Mouse (Mus musculus): Measurements from ENCODE around the gene Scgn.

Gene Scgn

DNA sequence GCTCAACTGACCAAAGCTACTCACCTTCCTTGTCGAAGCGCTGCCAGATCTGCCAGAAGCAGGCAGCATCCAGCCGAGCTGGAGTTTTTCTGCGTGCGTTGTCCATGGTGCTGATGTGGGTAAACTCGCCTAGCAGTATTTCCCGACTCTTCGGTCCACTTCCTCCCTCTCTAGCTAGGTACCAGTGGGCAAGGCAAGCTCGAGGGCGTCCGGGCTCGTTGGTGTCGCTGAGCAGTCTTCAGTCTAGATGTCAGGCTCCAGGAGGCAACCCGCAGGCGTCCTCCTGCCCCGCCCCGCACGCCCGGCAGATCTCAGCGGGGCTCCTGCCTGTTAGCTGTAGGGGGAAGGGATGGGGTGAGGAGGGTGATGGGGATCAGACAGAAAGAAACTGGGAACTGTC, at the start of gene Scgn:
Scgn (minus strand) TSS at position 287 of the 400 bp plus-strand sequence.
- DNase-seq (ENCODE audit: low read depth, low spot score): peak; percentile 4

DNA sequence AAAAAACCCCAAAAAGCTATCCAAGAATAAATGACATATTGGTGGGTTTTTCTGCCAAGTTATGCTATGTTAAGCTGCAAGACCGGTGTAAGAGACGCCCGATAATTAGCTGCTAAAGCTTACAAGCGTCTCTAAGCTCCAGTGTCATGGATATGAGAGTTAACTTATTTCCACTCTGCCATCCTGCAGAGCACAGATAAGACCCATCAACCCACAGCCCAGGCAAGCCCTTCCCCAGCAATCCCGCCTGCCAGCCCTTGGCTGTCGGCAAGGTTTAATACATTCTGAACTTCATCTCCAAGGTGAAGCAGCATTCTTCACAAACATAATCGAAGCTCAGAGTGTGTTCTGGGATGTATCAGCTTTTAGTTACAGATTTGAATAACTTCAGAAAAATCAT, 49.2 kb upstream of the Scgn start:
- DNase-seq (ENCODE audit: low read depth, low spot score): no peak

DNA sequence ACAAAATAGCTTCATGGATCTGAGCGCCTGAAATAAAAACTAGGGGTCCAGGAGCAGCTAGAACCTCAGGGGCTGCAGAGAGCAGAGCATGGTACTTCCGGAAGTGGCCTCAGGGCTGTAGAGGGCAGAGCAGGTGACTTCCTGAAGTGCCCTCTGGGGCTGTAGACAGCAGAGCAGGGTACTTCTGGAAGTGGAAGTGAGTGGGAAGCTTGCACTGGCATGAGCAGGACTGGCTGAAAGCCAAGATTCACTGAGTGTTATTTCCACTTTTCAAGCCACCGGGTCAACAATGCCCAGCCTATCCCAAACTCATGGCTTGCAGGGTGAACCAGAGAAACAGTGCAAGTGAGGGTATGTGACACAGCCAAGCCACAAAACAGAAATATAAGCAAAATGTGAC, 46.5 kb upstream of the Scgn start:
- no peak for DNase-seq (ENCODE audit: low read depth, low spot score)

DNA sequence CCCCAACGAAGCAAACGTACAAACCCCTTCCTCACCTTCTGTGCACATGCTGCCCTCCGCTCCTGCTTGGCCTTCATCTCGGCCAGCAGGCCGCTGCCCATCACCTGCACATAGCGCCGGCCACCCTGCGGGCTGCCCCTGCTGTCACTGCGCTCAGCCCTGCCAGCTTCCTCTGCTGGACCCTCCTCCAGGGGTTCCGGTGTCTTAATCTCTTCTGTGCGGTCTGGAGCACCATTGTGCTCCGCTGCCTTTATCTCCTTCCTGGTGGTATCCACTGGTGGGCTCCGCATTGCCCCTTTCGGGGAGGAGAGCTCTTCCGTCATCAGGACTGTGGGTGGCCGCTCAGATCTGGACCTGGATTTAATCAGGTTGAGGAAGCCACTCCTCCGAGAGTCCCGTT, 45.1 kb upstream of the Scgn start:
- no peak for DNase-seq (ENCODE audit: low read depth, low spot score)

DNA sequence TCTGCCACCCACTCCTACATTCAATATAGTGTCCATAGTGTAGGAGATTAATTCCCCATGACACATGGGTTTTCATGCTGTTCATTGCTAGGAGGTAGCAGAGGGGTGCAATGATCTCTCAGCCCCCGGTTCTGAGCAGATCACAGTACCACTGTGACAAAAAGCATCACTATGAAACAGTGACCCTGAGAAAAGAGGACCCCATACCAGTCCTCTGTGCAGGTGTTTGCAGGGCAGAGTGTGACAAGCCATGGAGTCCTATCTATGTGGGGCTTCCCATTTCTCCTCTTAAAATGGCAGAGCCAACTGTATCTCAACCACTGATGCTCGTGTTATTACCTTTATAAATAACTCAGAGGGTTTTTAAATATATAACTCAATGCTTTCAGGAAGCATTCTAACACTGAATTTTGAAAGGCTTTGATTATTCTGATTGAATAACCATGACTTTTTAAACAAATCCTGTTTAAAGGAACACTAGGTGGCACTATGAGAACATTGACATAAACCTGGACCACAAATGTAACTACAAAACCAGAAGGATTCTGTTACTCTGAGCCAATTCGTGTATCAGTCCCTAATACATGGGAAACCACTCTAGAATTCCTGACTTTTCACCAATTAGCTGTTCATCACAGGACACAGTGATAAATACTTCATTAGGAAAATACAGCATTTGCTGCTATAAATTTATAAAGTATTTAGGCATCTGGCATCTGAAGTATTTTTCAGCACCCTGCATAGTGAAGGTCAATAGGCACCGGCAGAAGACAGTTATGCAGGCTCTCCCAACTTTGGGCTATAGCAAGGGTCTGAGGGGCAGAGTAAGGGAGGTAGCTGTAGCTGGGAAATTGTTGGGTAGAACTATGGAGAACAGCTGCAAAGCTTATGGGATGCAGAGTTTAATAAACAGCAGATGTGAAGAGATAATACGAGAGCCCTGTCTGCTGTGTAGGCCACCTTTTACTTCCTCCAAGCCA, 36.5 kb upstream of the Scgn start:
- no peak for DNase-seq (ENCODE audit: low read depth, low spot score)

DNA sequence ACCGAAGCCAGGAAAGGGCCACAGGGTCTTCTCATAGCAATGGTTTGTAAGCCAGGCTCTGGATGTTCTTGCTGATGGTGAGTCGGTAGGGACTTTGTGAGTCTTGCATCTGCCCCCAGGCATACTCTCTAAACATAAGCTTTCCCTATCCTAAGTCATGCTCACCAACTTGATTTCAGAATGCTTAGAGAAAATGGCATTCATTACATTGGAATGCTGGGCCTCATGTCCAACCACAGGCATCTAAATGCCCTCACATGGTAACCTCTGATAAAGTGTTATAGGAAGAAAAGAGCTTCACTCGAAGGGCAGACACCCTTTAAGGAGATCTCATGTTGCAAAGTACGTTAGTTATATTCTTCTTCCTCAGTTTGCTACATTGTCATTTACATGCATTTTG, 27.5 kb upstream of the Scgn start:
- DNase-seq (ENCODE audit: low read depth, low spot score): no peak

DNA sequence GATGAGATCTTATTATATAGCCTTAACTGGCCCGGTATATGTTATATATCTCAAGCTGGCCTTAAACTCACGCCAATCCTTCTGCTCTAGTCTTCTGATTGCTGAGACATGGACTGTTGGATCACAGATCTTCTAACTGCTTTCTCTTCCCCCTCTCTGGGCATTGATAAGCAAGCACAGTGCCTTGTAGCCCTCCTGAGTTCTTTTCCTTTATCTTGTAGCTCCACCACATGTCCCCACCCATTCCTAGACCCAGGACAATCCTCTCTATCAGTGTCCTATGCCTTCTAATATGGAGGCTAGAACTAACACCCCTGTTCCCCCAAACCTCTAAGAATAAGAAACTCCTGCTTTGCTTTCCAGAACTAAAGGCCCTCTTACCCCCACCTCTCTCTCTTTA, 14.5 kb upstream of the Scgn start:
- DNase-seq (ENCODE audit: low read depth, low spot score): no peak

DNA sequence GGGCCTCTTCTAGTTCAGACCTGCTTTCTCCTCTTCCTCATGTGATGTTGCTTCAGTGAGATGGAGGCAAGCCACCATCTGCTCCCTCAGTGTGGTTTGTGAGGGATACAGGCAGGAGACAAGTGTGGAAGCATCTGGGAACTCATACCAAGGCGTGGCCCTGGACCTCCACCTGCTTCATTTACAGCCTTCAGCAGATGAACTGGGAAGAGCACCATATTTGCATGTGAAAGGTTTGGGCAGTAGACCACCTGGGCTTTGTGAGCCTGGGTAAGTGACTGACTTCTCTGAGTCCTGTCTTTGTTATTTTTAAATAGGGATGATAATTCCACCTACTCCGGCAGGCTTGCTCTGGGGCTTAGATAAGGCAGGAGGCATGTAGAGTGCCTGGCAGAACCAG, 10.8 kb upstream of the Scgn start:
- no peak for DNase-seq (ENCODE audit: low read depth, low spot score)

DNA sequence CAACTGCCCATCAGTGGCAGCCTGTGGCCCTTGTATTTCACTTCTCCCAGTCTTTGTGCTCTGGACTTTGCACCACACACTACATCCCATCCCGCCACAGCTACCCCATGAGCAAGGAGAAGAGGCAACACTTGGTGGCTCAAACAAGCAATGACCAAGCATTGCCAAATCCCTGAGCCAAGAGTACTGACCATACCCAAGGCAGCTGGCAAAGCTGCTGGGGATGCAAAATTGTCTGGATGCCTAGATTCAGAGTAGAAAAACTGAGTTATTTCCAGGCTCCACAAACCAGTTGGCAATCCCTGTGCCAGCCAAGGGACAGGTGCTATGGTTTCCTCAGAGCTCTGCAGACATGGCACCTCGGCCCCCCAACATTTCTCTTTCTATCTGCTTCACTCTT, 10.1 kb upstream of the Scgn start:
- no peak for DNase-seq (ENCODE audit: low read depth, low spot score)

DNA sequence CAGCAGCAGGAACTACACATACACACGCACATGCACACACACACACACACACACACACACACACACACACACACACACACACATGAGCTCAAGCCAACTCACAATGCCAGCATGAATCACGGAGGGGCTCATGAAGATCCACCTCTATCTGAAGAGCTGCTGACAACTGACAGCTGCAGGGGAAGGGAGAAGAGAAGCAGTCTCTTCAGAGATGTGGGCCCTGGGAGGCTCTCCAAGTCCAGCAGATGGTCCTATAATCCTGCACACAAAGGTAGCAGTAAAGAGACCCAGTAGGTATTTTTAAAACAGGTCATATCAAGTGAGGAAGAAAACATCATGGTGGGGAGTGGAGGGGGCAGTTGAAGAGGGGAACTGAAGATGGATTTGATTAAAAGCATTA, 7.8 kb upstream of the Scgn start:
- no peak for DNase-seq (ENCODE audit: low read depth, low spot score)

DNA sequence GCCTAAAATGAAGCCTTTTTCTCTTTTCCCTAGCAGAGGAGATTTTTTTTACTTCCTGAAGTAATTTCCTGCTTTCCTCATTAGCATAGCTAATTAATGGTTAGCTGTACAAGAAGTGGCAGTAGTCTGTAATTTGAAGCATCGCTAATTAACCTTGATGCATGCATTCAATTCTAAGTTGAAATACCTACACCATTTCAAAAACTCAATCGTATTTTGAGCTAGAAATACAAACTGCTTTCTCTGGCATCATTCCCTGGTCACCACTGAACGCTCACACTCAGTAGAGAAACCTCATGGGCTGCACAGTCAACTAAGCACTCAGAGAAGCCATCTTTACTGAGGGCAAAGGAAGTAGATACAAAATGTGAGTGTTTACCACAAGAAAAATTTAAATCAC, 3.7 kb upstream of the Scgn start:
- no peak for DNase-seq (ENCODE audit: low read depth, low spot score)

DNA sequence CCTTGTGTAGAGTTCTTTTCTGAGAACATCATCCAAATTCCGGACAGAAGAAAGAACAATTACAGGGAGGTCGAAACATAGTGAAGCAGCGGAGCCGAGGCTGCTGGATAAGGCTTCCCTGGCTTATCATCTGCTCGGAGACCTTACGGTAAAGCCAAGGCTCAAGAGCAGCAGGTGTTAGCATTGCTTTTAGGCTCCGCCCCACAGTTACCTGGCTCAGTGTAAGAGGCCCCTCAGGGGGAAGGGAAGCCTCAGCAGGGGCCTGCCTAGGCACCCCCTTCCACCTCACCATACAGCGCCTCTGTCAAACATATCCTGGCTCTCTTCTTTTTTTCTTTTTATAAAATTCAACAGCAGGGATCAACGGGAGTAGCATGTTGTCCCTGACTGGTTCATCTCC, 3.0 kb upstream of the Scgn start:
- no peak for DNase-seq (ENCODE audit: low read depth, low spot score)

DNA sequence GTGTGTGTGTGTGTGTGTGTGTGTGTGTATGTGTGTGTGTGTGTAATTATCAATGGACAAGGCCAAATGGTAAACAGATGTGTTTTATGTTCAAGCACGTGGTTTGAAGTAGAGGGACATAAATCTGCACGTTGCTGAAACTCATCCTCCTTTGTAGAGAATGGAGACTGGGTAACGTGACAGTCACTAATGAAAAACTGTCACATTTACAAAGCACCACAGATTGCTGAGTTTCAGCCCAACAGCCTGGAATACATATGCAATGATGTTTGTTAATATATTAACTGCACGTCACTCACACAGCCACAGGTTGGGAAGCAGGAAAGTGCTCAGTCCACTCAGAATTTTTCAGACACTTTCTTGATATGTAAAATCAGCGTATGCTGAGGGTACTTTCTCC, 563 bp downstream of the Scgn start:
- no peak for DNase-seq (ENCODE audit: low read depth, low spot score)

DNA sequence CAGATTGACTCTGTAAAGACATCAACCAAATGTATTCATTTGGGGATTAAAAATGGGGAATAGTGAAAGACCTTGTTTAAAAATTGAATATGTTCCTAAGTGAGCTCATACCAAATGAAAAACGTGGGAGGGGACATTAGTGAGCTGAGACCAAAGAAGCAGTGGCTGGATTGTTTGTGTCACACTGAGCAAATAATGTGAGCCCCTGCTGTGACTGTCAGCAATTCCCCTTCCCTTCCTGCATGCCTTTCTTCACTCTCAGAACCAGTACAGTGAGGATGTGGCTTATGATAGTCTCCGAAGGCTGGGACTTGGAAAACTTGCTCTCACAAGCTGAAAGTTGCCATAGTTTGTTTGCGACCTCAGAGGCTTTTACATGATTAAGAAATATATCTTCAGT, 5.9 kb downstream of the Scgn start:
- no peak for DNase-seq (ENCODE audit: low read depth, low spot score)

DNA sequence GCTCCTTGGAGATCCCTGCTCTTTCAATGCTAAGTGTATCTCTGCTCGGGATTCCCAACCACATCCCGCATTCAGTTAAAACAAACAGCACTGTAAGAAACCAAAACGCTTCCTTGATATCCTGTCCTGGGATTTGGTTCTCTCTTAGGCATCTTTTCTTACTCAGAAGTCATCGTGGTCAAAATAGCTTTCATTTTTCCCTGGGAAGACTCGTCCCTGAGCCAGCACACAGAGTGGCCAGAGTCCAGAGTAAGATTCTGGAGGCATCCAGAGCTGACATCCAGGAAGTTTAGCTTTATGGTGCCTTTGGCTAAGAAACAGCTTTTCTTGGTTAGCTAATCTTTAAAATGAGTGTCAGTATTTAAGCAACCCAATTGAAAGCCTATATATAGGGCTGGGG, 18.7 kb downstream of the Scgn start:
- DNase-seq (ENCODE audit: low read depth, low spot score): no peak

DNA sequence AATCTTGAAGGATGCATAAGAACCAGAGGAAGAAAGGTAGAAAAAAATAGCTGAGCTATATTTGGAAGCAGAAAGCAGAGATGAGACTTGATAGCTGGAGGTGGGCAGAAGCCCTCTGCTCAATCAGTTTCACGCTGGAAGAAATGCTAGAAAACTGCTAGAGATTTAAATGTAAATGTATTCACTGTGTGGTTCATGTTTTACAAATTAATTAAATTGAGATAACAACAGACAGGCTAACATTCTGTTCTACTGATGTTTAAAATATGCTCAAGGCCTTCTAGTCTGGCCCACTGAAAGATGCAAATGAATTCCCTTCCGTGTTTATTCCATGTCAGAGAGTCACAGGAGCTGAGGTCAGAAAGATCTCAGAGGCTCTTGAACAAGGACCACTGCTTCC, 19.1 kb downstream of the Scgn start:
- DNase-seq (ENCODE audit: low read depth, low spot score): no peak

DNA sequence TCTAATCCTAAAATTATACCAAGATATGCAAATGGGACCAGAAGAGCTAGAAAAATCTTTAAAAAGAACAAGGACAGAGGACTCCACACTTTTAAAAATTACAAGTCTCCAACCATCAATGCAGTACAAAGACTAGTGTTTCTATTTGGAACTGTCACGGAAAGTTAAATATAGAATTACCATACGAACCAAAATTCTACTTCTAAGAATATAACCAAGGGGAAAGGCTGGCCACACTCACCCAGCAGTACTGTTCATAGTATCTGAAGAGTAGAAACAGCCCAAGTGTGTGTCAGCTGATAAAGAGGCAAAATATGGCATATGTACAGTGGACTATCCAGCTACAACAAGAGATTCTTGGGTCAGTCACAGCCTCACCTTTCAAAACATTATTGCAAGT, 26.1 kb downstream of the Scgn start:
- no peak for DNase-seq (ENCODE audit: low read depth, low spot score)

DNA sequence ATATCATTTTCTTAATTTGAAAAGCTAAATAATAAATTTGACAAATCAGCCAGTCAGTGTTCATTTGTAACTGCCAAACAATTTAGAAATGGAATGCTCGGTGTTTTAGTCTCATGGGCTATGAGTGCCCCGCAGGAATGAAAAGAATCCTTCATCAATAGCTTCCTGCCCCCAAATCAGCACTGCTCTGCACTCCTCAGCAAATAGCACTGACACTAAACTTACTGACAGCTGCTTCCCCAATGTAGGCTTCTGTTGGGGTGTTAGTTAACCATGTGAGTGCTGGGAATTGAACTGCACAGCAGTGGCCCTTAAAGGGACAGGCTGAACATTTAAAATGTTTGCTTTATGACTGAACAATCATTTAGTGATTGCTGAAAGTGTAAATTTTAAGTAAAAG, 31.2 kb downstream of the Scgn start:
- DNase-seq (ENCODE audit: low read depth, low spot score): no peak

DNA sequence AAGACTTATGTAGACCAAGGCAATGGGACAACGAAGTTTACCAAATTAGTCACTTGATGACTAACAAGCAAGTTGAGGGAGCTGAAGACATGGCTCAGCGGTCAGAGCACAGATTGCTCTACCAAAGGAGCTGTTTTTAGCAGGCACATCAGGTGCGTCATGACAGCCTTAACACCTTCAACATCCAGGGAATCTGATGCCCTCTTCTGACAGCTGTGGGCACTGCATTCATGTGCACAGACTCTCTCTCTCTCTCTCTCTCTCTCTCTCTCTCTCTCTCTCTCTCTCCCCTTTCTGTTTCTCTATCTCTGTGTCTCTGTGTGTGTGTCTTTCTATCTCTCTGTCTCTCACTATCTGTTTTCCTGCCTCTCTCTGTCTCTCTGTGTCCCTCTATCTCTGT, 40.1 kb downstream of the Scgn start:
- DNase-seq (ENCODE audit: low read depth, low spot score): peak; percentile 33

DNA sequence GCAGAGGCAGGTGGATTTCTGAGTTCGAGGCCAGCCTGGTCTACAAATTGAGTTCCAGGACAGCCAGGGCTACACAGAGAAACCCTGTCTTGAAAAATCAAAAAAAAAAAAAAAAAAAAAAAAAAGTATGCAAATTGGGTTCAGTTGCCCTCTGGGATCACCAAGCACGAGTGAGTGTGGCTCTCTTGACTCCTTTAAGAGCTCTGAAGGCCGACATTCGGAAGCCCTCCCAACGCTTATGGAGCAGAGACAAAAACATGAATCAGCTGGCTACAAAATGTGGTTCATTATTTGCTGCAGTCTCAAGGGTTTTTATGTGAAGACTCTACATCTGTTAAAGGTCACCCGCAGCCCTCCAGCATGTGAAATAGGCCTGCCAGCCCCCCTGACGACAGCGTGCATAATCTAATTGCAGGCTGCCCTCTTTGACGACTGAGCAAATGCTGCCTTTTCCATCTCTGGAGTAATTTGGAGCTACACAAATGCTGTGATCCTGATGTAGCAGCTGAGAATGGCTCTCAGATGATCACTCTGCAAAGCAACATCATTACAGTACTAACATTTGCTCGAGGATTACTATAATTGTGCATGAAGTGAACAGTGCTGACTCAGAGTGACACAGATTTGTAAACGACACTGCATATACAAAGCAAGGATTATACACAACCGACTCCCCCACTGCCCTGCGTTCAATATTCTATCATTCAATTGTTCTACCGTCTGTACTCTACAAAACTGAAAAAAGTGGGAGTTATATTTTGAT, 41.3 kb downstream of the Scgn start:
- DNase-seq (ENCODE audit: low read depth, low spot score): no peak

DNA sequence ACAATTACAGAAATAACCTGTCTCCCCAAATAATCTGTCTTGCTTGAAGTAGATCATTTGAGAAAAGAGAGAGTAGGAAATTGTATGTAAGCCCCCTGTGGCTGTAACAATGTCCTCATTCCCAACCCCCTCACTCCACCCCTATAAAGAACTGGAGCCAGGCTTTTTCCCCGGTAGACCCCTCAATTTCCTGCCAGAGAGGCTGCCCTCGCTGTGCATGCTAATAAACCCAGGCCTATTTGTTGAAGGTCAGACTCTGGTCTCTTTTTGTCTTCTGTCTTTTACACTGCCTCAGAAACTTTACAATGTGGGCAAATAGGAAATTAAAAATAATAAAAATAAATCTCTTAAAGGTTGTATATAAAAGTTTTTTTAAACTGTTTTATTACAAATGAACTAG, 44.8 kb downstream of the Scgn start:
- no peak for DNase-seq (ENCODE audit: low read depth, low spot score)

DNA sequence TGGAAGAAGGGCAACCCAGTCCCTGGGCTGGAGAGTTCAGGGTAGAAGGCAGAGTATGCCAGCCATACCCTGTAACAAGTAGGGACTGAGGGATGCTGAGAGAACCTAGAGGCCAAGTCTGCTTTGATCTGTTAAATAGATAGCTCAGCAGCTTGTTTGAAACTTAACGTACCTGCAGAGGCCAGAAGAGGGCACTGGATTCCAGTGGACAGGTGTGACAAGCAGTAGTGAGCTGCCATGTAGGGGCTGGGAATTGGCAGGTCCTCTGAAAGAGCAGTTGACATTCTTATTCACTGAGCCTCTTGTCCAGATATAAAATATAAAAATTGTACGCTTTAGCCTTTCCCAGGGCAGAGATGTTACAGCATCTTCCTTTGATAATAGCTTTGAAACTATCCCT, 48.2 kb downstream of the Scgn start:
- DNase-seq (ENCODE audit: low read depth, low spot score): peak; percentile 45

DNA sequence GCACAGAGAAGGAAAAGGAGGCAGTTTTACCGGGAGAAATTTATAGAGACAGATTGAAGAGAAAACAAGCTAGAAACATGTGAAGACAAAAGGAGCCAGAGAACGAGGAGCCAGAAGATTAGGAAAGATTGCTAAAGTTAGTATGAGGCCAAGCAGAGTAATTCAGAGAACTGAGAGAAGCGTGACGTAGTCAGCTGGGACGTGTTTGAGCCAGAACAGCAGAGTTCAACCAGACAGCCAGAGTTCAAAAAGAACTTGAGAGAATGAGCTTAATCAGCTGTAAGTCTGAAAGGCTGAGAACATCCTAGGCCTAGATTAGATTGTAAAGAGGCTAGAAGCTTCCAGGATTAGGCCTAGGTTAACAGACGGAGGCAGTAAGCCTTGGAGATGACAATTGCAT, 50.7 kb downstream of the Scgn start:
- DNase-seq (ENCODE audit: low read depth, low spot score): no peak
